Mouse (Mus musculus) testis, postnatal 10 days (tissue): Measurements from ENCODE around the gene Chd2.

ENCODE experiments used
- DNase-seq: peaks from one replicate; pipeline ENCODE4 v3.0.0; 2021; ENCODE audit warnings: low spot score

Chd2 gene

GRCm38 (mm10) chr7:73402671-73403070 is 139.0 kb downstream of the Chd2 start:
- no peak for DNase-seq

- DNase-seq, result no peak
These were observed 139.5 kb downstream of the Chd2 start for GRCm38 (mm10) chr7:73402106-73402505.

- no peak for DNase-seq
These were observed 141.3 kb downstream of the Chd2 start for GRCm38 (mm10) chr7:73400051-73400916.

GRCm38 (mm10) chr7:73399501-73400044 is 142.1 kb downstream of the Chd2 start:
- peak; percentile 92 for DNase-seq

GRCm38 (mm10) chr7:73398806-73399442 is 142.7 kb downstream of the Chd2 start:
- peak; percentile 45 for DNase-seq

- peak; percentile 86 for DNase-seq
These were observed 143.3 kb downstream of the Chd2 start for GRCm38 (mm10) chr7:73398319-73398718.

GRCm38 (mm10) chr7:73394013-73394409 is 147.6 kb downstream of the Chd2 start:
- DNase-seq, result no peak

GRCm38 (mm10) chr7:73393307-73394012 is 148.2 kb downstream of the Chd2 start:
- DNase-seq, result no peak

GRCm38 (mm10) chr7:73392359-73392758 is 149.3 kb downstream of the Chd2 start:
- DNase-seq, result no peak

GRCm38 (mm10) chr7:73391518-73392321 is 149.9 kb downstream of the Chd2 start:
- peak; percentile 76 for DNase-seq

- peak; percentile 94 for DNase-seq
These were observed 150.6 kb downstream of the Chd2 start for GRCm38 (mm10) chr7:73391002-73391517.

GRCm38 (mm10) chr7:73390426-73391001 is 151.1 kb downstream of the Chd2 start:
- DNase-seq, result no peak

- DNase-seq, result no peak
These were observed 151.7 kb downstream of the Chd2 start for GRCm38 (mm10) chr7:73389871-73390294.

GRCm38 (mm10) chr7:73389419-73389818 is 152.2 kb downstream of the Chd2 start:
- no peak for DNase-seq

GRCm38 (mm10) chr7:73388866-73389265 is 152.8 kb downstream of the Chd2 start:
- no peak for DNase-seq

- no peak for DNase-seq
These were observed 158.8 kb downstream of the Chd2 start for GRCm38 (mm10) chr7:73382843-73383242.

- no peak for DNase-seq
These were observed 163.6 kb downstream of the Chd2 start for GRCm38 (mm10) chr7:73378034-73378433.

- no peak for DNase-seq
These were observed 164.3 kb downstream of the Chd2 start for GRCm38 (mm10) chr7:73377307-73377706.
